Mouse (Mus musculus) hindbrain, embryonic 16.5 days (tissue): Measurements from ENCODE around the gene Ubald2. TPM values are rescaled to one million over a fixed set of nuclear protein-coding genes. Genes with fewer than 3 reads are reported as not detected.

Source experiments
- ATAC-seq: fragments of 200-750 bp; cut with Nextera tagmentation; 2 replicates; pipeline ENCODE4 v1.8.0; 2017; ENCODE audit warnings: moderate TSS enrichment, moderate library complexity
- H3K27ac ChIP-seq: fragments of 300-500 bp; sonication (generic); 2 replicates; pipeline ENCODE4 v1.5.1; 2014; ENCODE audit warnings: low read depth, mild to moderate bottlenecking, control low read depth, low read length, moderate library complexity
- H3K27me3 ChIP-seq: fragments of 300-500 bp; sonication (generic); replicated peaks from 2 replicates; pipeline ENCODE4 v1.6.1; 2014; ENCODE audit warnings: low read length; ENCODE audit not compliant: control insufficient read depth, insufficient read depth
- H3K36me3 ChIP-seq: fragments of 300-500 bp; sonication (generic); 2 replicates; pipeline ENCODE4 v1.6.1; 2014; ENCODE audit warnings: mild to moderate bottlenecking, low read length, moderate library complexity, mixed read lengths; ENCODE audit not compliant: control insufficient read depth, insufficient read depth
- H3K4me1 ChIP-seq: fragments of 300-500 bp; sonication (generic); 2 replicates; pipeline ENCODE4 v1.6.1; 2014; ENCODE audit warnings: low read depth, low read length; ENCODE audit not compliant: control insufficient read depth, insufficient read depth
- H3K4me2 ChIP-seq: fragments of 300-500 bp; sonication (generic); 2 replicates; pipeline ENCODE4 v1.6.1; 2014; ENCODE audit warnings: mild to moderate bottlenecking, low read length, control low read depth, moderate library complexity
- H3K4me3 ChIP-seq: fragments of 300-500 bp; sonication (generic); 2 replicates; pipeline ENCODE4 v1.5.1; 2014; ENCODE audit warnings: mild to moderate bottlenecking, low read length, control low read depth, moderate library complexity
- H3K9ac ChIP-seq: fragments of 300-500 bp; sonication (generic); 2 replicates; pipeline ENCODE4 v1.6.1; 2014; ENCODE audit warnings: low read depth, mild to moderate bottlenecking, control low read depth, low read length, moderate library complexity
- H3K9me3 ChIP-seq: fragments of 300-500 bp; sonication (generic); 2 replicates; pipeline ENCODE4 v1.6.1; 2014; ENCODE audit warnings: mild to moderate bottlenecking, low read length, moderate library complexity; ENCODE audit not compliant: control insufficient read depth
- polyA plus RNA-seq: library from polyadenylated mRNA; unstranded; fragments of >200 nt; fragmentation: Nextera tagmentation; extraction: Ambion mirVana; gene quantifications from 2 replicates; pipeline ENCODE4 v1.2.1, GENCODE M21; 2015

Gene Ubald2
- polyA plus RNA-seq, 1 experiment from 2014 or later: 28.3 TPM

- H3K4me1 ChIP-seq: peaks cover 10% of the 10 kb centered on the region
- no peaks in the 10 kb centered on the region for H3K9me3 ChIP-seq
- ATAC-seq: no peak
- no peak overlapping the region for H3K4me2 ChIP-seq
- H3K36me3 ChIP-seq: peaks cover 22% of the 10 kb centered on the region
- no peak overlapping the region for H3K9ac ChIP-seq
- H3K27me3 ChIP-seq: no peaks in the 10 kb centered on the region
- H3K4me3 ChIP-seq: no peak overlapping the region
- H3K27ac ChIP-seq: no peak overlapping the region
Measured at GRCm38 (mm10) chr11:116488207-116488606, 54.3 kb downstream of the Ubald2 start.

Other genes starting within 250 kb of the Ubald2 start
- 92.1 and 106 TPM in 2 replicates for gene Ten1, start 235.2 kb upstream of the Ubald2 start, polyA plus RNA-seq
- gene Acox1, start 235.0 kb upstream of the Ubald2 start, polyA plus RNA-seq: 67.8 and 73.1 TPM in 2 replicates
- gene Evpl, start 196.0 kb upstream of the Ubald2 start, polyA plus RNA-seq: 1.1 and 1.2 TPM in 2 replicates
- 61.8 and 62.4 TPM in 2 replicates for gene Srp68, start 159.9 kb upstream of the Ubald2 start, polyA plus RNA-seq
- gene Galr2, start 153.2 kb upstream of the Ubald2 start, polyA plus RNA-seq: 0.25 and 1.1 TPM in 2 replicates
- gene Exoc7, start 126.9 kb upstream of the Ubald2 start, polyA plus RNA-seq: 122 and 127 TPM in 2 replicates
- gene Foxj1, start 98.7 kb upstream of the Ubald2 start, polyA plus RNA-seq: 13.2 and 16.2 TPM in 2 replicates
- 27.8 and 28.5 TPM in 2 replicates for gene Rnf157, start 21.1 kb upstream of the Ubald2 start, polyA plus RNA-seq
- gene Qrich2, start 32.1 kb downstream of the Ubald2 start, polyA plus RNA-seq: 0.38 and 0.40 TPM in 2 replicates
- gene Prpsap1, start 60.1 kb downstream of the Ubald2 start, polyA plus RNA-seq: 181 and 190 TPM in 2 replicates
- 10.7 and 13.9 TPM in 2 replicates for gene Sphk1, start 96.8 kb downstream of the Ubald2 start, polyA plus RNA-seq
- gene Ube2o, start 147.4 kb downstream of the Ubald2 start, polyA plus RNA-seq: 16.4 and 16.6 TPM in 2 replicates
- 0.51 and 0.55 TPM in 2 replicates for gene Aanat, start 152.3 kb downstream of the Ubald2 start, polyA plus RNA-seq
- 1.7 and 2.1 TPM in 2 replicates for gene Rhbdf2, start 192.9 kb downstream of the Ubald2 start, polyA plus RNA-seq
- gene Prcd, start 219.4 kb downstream of the Ubald2 start, polyA plus RNA-seq: 3.1 and 4.2 TPM in 2 replicates
- gene Cygb, start 220.2 kb downstream of the Ubald2 start, polyA plus RNA-seq: 34.4 and 37.4 TPM in 2 replicates